Mouse (Mus musculus) liver, adult 2 months (tissue): ENCODE data around the gene Gm20388.

Source experiments
- CTCF ChIP-seq: fragments of 200-500 bp; IDR thresholded peaks from 2 replicates; pipeline ENCODE4 v1.5.1; 2011; ENCODE audit warnings: low read depth, low read length, control low read depth
- POLR2A ChIP-seq: fragments of 200-500 bp; IDR thresholded peaks from 2 replicates; pipeline ENCODE4 v1.6.1; 2011; ENCODE audit warnings: low read length, control low read depth; ENCODE audit not compliant: insufficient read depth; ENCODE audit errors: extremely low read depth

DNA sequence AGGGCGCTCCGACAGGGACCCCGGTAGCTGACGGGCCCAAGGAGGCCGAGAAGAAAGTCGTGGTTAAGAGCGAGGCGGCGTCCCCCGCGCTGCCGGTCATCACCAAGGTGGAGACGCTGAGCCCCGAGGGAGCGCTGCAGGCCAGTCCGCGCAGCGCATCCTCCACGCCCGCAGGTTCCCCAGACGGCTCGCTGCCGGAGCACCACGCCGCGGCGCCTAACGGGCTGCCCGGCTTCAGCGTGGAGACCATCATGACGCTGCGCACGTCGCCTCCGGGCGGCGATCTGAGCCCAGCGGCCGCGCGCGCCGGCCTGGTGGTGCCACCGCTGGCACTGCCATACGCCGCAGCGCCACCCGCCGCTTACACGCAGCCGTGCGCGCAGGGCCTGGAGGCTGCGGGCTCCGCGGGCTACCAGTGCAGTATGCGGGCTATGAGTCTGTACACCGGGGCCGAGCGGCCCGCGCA lies 1206.6 kb downstream of the Gm20388 start:
- TF ChIP-seq CTCF (no peak), POLR2A (no peak)
